Mouse (Mus musculus) cortical plate, adult 2 months (tissue): ENCODE data around the gene Mex3d. TPM values are rescaled to one million over a fixed set of nuclear protein-coding genes. Genes with fewer than 3 reads are reported as not detected.

Experiments used
- H3K27ac ChIP-seq: fragments of 200-500 bp; 2 replicates; pipeline ENCODE4 v1.5.1; 2012; ENCODE audit warnings: low read length, control low read depth, inconsistent platforms; ENCODE audit not compliant: insufficient read depth
- H3K4me1 ChIP-seq: fragments of 200-500 bp; 2 replicates; pipeline ENCODE4 v1.6.1; 2011; ENCODE audit warnings: low read length; ENCODE audit not compliant: control insufficient read depth, insufficient read depth
- H3K4me3 ChIP-seq: fragments of 200-500 bp; 2 replicates; pipeline ENCODE4 v1.5.1; 2011; ENCODE audit warnings: mild to moderate bottlenecking, low read length, control low read depth; ENCODE audit not compliant: insufficient read depth
- CTCF ChIP-seq: fragments of 200-500 bp; IDR thresholded peaks from 2 replicates; pipeline ENCODE4 v1.5.1; 2011; ENCODE audit warnings: mild to moderate bottlenecking, control low read depth, low read length; ENCODE audit not compliant: insufficient read depth; ENCODE audit errors: extremely low read depth
- POLR2A ChIP-seq: fragments of 200-500 bp; IDR thresholded peaks from 2 replicates; pipeline ENCODE4 v1.6.1; 2011; ENCODE audit warnings: mild to moderate bottlenecking, low read length, control low read depth; ENCODE audit not compliant: insufficient read depth; ENCODE audit errors: extremely low read depth
- polyA plus RNA-seq: library from polyadenylated mRNA; depleted of rRNA; stranded (reverse); fragments of >200 nt; gene quantifications from 2 replicates; pipeline ENCODE4 v1.2.3, GENCODE M21; 2012

The Mex3d gene
- polyA plus RNA-seq, 1 experiment, result 14.3 TPM

DNA sequence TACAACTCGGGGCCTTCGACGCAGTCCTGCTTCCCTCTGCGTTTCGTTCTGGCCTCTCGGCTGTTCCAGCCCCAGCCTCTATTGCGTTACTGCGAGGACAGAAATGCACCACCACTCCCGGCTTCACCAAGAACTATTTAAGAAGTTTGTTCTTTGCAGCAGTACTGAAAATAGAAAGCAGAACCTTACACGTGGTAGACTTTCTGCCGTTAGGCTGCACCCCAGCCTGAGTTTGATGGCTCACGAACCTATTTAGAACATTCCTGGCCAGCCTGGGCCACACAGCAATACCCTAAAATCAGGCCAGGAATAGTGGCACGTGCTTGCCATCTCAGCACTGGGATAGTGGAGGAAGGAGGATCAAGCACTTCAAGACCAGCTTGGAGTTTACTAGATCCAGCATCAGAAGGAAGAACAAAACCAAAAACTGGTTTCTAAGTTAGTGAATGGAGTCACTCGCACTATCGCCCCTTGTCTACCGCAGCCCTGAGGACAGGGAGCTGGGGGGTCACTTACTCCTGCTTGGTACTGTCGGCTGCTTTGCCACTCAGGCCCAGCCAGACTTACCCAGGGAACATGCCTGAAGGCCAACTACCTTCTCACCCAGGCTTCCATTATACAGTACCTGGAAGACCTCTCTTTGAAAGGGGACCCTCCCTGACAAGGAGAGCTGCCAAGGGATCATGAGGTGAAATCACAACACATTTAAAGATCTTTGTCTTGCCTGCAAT lies 12.7 kb upstream of the Mex3d start:
- Histone ChIP-seq H3K4me1 (peaks cover 15% of the 10 kb centered on the region), H3K4me3 (peak overlapping the region; percentile 39), H3K27ac (peak overlapping the region; percentile 45; the same call in 1 of the 2 replicates)
- TF ChIP-seq CTCF, result no peak
- TF ChIP-seq POLR2A, result peak; percentile 37; the same call in 1 of the 2 replicates

DNA sequence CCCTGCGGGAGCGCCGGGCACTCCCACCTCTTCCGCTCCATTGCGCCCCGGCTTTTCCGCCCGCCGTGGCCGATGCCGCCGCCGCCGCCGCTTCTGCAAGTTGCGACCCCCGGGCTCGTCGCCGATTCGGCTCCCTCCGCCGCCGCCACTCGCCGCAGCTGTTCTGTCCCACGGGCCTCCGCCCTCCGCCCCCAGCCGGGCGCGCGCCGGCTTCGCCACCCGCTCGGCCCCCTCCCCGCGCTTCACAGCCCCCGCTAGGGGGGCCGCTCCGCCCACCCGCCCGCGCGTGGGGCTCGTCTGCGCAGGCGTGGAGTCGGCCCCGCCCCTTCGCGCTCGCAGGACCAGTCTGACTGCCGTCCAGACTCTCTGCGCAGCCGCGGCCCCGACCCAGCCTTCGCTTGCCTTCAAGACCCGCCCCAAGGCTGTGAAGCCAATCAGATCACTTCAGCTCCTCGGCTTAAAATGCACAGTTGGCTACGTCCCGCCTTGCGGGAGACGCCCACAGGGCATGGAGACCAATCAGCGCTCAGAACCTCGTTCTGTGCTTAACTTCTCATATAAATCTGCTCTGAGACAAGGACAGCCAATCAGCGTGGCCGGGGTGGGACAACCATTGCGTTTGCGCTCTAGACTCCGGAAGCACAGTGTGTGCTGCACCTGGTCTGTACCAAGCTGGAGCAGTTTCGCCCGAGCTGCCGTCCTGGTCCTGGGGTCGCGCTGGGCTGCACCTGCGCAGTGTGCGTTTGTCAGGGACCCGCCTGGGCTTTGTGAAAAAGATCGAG lies 11.9 kb upstream of the Mex3d start, which contains the start of gene Mbd3:
Mbd3 (minus strand) TSS at position 360 of the 782 bp plus-strand sequence.
- Histone ChIP-seq H3K27ac (peak within 1 kb of the TSS; percentile 92), H3K4me1 (peaks cover 10% of the 10 kb centered on the region), H3K4me3 (peak within 1 kb of the TSS; percentile 41)
- TF ChIP-seq CTCF, result no peak
- peak; percentile 99 for TF ChIP-seq POLR2A

DNA sequence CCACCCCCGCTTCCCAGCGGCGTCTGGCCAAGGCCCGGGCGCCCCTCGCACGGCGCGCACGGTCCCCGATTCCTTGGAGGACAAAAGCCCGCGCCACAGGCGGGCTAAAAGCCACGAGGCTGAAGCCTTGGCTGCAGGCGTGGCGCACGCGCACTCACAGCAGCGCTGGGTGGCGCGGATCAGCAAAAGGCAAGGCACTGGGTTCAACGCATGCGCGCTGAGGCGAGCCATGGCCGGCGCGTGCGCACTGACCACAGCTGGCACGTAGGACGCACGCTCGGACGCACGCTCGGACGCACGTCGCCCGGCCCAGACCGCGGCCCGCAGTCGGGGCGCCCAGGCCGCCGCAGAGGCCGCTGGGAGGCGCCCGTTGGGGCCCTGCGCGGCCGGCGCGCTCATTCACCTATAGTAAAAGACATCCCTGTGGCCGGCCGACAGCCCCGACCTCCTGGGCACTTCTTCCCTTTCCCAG lies 11.3 kb upstream of the Mex3d start:
- Histone ChIP-seq H3K4me3 (peak overlapping the region; percentile 41), H3K4me1 (peaks cover 10% of the 10 kb centered on the region), H3K27ac (peak overlapping the region; percentile 92)
- TF ChIP-seq CTCF (no peak), POLR2A (peak; percentile 71; the same call in 1 of the 2 replicates)

DNA sequence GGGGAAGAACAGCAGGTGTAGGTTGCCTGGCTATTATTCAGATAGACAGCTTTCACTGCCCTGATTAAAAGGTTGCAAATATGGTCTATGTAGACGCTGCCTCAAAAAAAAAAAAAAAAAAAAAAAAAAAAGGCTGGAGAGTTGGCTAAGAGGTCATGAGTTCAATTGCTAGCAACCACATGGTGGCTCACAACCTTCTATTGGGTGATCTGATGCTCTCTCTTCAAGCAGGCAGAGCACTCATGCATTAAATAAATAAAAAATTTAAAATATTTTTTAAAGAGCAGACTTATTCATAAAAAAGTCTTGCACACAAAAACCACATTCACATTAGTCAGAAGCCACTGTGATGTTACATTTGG lies 10.7 kb upstream of the Mex3d start:
- peaks cover 10% of the 10 kb centered on the region for H3K4me1 ChIP-seq
- H3K4me3 ChIP-seq, result peak overlapping the region; percentile 41
- no peak for TF ChIP-seq CTCF
- no peak for TF ChIP-seq POLR2A
- H3K27ac ChIP-seq, result no peak overlapping the region

DNA sequence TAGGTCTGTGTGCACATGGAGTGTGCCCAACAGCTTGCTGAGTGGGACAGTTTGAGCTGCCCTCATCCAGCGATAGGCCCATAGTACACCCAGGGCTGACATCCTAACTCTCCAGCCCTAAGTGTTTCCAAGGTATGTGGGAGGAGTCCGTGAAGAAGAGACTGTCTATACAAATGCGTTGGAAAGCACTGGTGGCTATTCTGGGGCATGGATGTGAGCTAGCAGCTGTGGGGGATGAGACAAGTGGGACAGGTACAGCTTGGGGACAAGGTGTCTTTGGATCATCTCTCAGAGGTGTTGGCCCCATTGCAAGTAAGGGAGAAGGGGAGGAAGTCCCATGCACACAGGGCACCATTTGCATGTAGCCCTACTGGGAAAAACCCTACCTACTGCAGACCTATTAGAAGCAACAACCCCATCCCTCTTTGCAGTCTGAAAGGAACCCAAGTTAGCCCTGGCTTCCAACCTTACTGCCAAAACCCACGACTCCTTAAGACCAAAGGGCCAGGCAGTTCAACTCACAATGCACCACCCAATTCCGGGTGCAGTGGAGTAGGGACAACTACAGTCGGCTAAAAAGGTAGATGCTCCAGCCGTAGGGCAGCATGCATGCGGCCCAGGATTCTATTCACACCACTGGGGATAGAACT lies 10.2 kb upstream of the Mex3d start:
- H3K4me3 ChIP-seq, result no peak overlapping the region
- H3K27ac ChIP-seq, result no peak overlapping the region
- peaks cover 10% of the 10 kb centered on the region for H3K4me1 ChIP-seq
- TF ChIP-seq POLR2A (no peak), CTCF (no peak)

DNA sequence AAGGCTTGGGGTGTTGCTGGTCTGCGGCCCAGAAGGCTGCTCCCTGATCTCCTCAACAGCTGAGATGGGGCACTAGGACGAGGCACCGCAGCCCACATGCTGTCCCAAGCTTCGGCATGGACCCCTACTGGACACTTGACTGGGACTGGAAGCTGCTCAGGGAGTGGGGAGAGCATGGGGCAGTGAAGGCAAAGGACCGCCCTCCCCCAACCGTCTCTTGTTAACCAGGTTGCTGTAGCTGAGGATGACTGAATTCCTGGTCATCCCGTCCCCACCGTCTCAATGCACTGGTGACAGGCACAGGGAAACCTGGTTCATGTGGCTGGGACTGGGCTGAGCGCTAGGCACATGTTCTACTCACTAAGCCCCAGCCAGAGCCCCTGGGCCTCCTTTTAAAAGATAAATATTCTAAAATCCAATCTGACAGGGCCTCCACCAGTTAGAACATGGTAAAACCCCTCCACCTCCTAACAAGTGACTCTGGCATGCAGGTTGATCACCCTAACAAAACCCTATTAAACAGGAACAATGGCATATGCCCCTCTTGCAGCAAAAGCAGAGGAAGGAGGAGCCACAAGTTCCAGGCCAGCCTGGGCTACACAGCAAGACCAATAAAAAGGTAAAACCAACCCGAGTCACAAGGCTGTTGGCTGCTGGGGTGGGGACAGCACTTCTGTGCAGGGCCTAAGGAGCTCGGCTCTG lies 9.5 kb upstream of the Mex3d start:
- TF ChIP-seq POLR2A (no peak), CTCF (no peak)
- H3K4me1 ChIP-seq, result peaks cover 10% of the 10 kb centered on the region
- no peak overlapping the region for H3K4me3 ChIP-seq
- H3K27ac ChIP-seq, result no peak overlapping the region

DNA sequence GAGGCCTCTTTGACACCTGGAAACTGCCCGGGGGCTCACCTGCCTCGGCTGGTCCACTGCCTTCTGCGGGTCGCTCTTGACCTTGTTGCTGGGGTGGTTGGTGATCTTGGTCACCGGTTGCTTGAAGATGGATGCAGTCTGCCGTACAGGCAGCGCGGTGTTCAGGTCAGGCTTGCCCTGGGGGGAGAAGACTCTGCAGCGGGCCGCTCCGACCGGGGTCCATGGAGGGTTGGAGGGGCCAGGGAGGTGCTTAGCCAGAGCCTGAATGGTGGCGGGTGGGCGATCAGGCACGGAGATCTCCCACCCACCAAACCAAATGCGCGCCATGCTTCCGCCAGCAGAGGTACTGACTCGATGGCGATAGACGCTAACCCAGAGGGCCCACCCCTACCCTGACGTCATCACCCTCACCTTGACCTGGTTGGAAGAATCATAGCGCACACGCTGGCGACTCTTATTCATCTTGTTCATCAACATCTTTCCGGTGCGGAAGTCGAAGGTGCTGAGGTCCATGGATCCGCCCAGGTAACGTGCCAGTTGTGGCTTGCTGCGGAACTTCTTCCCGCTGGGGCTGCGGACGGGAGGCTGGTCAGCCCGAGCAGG lies 7.7 kb upstream of the Mex3d start:
- Histone ChIP-seq H3K27ac (no peak overlapping the region), H3K4me3 (no peak overlapping the region), H3K4me1 (peaks cover 7% of the 10 kb centered on the region)
- TF ChIP-seq CTCF (no peak), POLR2A (no peak)

DNA sequence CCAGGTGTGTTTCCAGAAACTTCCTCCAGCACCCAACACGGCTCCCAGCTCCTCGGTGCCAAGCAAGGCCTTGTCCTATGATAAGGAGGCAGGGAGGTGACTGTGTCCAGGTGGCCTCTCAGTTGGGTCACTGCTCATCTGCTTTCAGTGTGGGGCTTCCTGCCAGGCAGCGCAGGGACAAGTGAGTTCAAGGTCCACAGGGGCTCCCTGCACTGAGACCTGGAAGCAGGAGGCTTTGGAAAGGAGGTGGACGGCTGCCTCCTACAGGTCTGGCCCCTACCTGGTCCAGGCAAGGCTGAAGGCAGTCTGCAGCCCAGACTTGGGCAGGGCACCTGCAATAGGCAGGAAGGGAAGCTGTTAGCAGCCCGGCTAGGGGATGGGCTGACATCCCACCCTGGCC lies 5.2 kb upstream of the Mex3d start:
- H3K27ac ChIP-seq, result no peak overlapping the region
- TF ChIP-seq CTCF, result no peak
- no peak for TF ChIP-seq POLR2A
- peaks cover 4% of the 10 kb centered on the region for H3K4me1 ChIP-seq
- H3K4me3 ChIP-seq, result no peak overlapping the region

DNA sequence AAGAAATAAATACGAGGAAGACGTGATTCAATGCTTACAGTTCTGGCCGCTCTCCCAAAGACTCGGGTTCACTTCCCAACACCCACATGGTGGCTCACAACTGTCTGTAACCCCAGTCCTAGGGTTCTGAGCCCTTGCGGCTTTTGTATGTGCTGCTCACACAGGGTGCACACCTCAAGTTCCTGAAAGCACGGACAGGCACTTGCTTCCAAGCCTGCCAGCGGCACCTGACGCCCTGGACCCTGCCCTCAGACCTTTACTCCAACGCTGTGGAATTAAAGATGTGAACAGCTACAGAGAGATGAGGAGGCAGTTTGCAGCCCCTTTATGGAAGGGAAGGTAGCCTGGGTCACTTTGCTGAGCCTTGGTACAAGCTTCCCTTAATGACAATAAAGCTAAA lies 3.2 kb upstream of the Mex3d start:
- no peak overlapping the region for H3K4me3 ChIP-seq
- H3K27ac ChIP-seq, result no peak overlapping the region
- no peak for TF ChIP-seq CTCF
- no peaks in the 10 kb centered on the region for H3K4me1 ChIP-seq
